Mouse (Mus musculus) bone marrow, adult 2 months (tissue): ENCODE results near the gene Otud7b. TPM values are rescaled to one million over a fixed set of nuclear protein-coding genes. Genes with fewer than 3 reads are reported as not detected.

Experiments
- H3K27ac ChIP-seq: fragments of 200-500 bp; 2 replicates; pipeline ENCODE4 v1.5.1; 2012; ENCODE audit warnings: low read depth, mild to moderate bottlenecking, control low read depth, inconsistent platforms, low read length; ENCODE audit not compliant: control insufficient read depth, poor library complexity, insufficient read depth
- H3K4me1 ChIP-seq: fragments of 200-500 bp; 2 replicates; pipeline ENCODE4 v1.6.1; 2011; ENCODE audit warnings: low read length; ENCODE audit not compliant: control insufficient read depth, insufficient read depth
- H3K4me3 ChIP-seq: fragments of 200-500 bp; replicated peaks from 2 replicates; pipeline ENCODE3; 2011; ENCODE audit warnings: mild to moderate bottlenecking, low read depth, low read length, control low read depth; ENCODE audit not compliant: control insufficient read depth
- CTCF ChIP-seq: fragments of 200-500 bp; IDR thresholded peaks from 2 replicates; pipeline ENCODE4 v1.5.1; 2011; ENCODE audit warnings: low read length, control low read depth; ENCODE audit not compliant: control insufficient read depth, insufficient read depth
- POLR2A ChIP-seq: fragments of 200-500 bp; IDR thresholded peaks from 2 replicates; pipeline ENCODE4 v1.6.1; 2011; ENCODE audit warnings: low read depth, mild to moderate bottlenecking, control low read depth, low read length, borderline replicate concordance; ENCODE audit not compliant: control insufficient read depth
- WGBS: fragments of 180-500 bp; shearing (Covaris S2); methylation state at CpG from one replicate; pipeline ENCODE4 v1.1.7; 2018; 5-methylcytosine and 5-hydroxymethylcytosine counted together
- polyA plus RNA-seq: library from polyadenylated mRNA; stranded (reverse); fragments of >200 nt; gene quantifications from 2 replicates; pipeline ENCODE4 v1.2.4, GENCODE M21; 2011; ENCODE audit warnings: low replicate concordance; ENCODE audit not compliant: missing spikeins, insufficient read depth, insufficient read length

Gene Otud7b
- polyA plus RNA-seq, 1 experiment, result 22.2 TPM

DNA sequence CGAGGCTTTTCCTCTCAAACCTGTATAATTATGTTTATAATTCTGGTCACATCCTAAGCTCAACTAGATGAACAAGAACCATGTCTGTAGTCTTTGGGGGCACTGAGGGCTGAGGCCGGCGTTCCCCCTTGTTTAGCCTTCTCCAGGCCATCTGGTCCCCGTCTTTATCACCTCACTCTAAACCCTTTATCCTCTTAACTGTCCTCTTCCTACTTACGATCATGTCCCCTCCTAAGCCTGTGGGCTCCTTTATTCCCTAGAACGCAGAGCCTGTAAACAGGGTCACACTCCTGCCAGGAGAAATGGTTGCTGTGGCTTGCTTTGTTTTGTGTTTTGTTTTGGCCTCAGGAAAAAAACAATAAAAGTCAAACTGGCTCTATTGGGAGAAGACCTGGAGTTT is 12.4 kb upstream of the Otud7b start:
- H3K4me1 ChIP-seq, result no peaks in the 10 kb centered on the region
- H3K27ac ChIP-seq, result no peak overlapping the region
- TF ChIP-seq CTCF (no peak), POLR2A (no peak)
- WGBS, result 90% methylated on average over 6 of the region's 6 CpGs
- no peak overlapping the region for H3K4me3 ChIP-seq

DNA sequence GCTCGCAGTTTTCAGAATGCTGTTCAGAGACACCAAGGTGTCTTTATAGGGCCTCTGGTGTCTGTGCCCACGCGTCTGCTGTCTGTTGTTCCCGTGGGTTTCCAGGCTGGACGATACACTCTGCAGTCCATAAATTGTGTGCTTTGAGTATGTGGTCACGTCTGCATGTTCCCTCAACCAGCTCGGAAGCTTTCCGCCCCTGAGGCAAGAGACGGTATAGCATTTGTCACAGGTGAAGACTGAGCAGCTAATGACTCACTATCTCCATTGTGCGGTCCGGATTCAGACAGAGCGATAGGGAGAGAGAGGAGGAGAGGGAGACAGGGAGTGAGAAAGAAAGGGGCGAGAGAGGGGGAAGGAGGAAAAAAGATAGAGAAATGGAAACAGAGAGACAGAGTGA is 10.8 kb upstream of the Otud7b start:
- H3K4me1 ChIP-seq, result no peaks in the 10 kb centered on the region
- no peak overlapping the region for H3K4me3 ChIP-seq
- H3K27ac ChIP-seq, result no peak overlapping the region
- TF ChIP-seq POLR2A (no peak), CTCF (no peak)
- WGBS, result 84% methylated on average over 13 of the region's 13 CpGs

GRCm38 (mm10) chr3:96094203-96094602 is 10.1 kb upstream of the Otud7b start:
- no peak overlapping the region for H3K4me3 ChIP-seq
- 81% methylated on average over 13 of the region's 13 CpGs for WGBS
- no peak overlapping the region for H3K27ac ChIP-seq
- no peaks in the 10 kb centered on the region; the same call in 1 of the 2 replicates for H3K4me1 ChIP-seq
- TF ChIP-seq POLR2A, result no peak
- TF ChIP-seq CTCF, result no peak

GRCm38 (mm10) chr3:96098168-96098567 is 6.2 kb upstream of the Otud7b start:
- TF ChIP-seq CTCF (no peak), POLR2A (no peak)
- Histone ChIP-seq H3K4me3 (no peak overlapping the region), H3K4me1 (no peaks in the 10 kb centered on the region; the same call in 1 of the 2 replicates), H3K27ac (no peak overlapping the region)
- WGBS, result 16% methylated on average over 4 of the region's 4 CpGs

- TF ChIP-seq POLR2A, result no peak
- TF ChIP-seq CTCF, result no peak
- H3K4me3 ChIP-seq, result no peak overlapping the region
- H3K27ac ChIP-seq, result no peak overlapping the region
- no peaks in the 10 kb centered on the region; the same call in 1 of the 2 replicates for H3K4me1 ChIP-seq
- 28% methylated on average over 7 of the region's 7 CpGs for WGBS
Observed at GRCm38 (mm10) chr3:96098616-96099267, 5.6 kb upstream of the Otud7b start.

- TF ChIP-seq POLR2A (no peak), CTCF (no peak)
- H3K4me3 ChIP-seq, result peak overlapping the region; percentile 55
- H3K4me1 ChIP-seq, result no peaks in the 10 kb centered on the region; the same call in 1 of the 2 replicates
- 36% methylated on average over 14 of the region's 14 CpGs for WGBS
- no peak overlapping the region for H3K27ac ChIP-seq
Observed at GRCm38 (mm10) chr3:96102100-96102872, 2.0 kb upstream of the Otud7b start.

DNA sequence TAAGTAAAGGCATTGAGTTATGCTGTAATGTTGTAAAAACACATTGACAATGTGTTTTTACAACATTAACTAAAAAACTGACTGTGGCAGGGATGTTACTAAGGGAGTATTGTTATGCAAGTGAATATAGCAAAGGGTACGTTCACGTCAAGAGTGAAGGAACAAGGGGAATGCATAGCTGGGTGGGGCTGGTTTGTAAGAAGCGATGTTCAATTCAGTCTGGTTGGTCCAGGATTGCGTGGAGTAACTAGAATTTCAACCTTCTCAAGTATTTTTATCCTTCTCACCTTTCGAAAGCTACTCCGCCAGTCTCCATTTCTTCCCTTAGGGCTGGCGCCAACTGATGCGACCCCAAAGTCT is 446 bp upstream of the Otud7b start:
- TF ChIP-seq POLR2A, result no peak
- no peak for TF ChIP-seq CTCF
- WGBS, result 5% methylated on average over 8 of the region's 8 CpGs
- H3K4me1 ChIP-seq, result no peaks in the 10 kb centered on the region; the same call in 1 of the 2 replicates

GRCm38 (mm10) chr3:96105232-96105747 is 963 bp downstream of the Otud7b start:
- peak overlapping the region; percentile 84 for H3K4me3 ChIP-seq
- 2% methylated on average over 10 of the region's 10 CpGs for WGBS
- TF ChIP-seq POLR2A (no peak), CTCF (no peak)
- peak overlapping the region; percentile 93; the same call in 1 of the 2 replicates for H3K27ac ChIP-seq
- H3K4me1 ChIP-seq, result no peaks in the 10 kb centered on the region; the same call in 1 of the 2 replicates

More for the DNA sequence above, 446 bp upstream of the Otud7b start:
- peak overlapping the region; percentile 68 for H3K27ac ChIP-seq
- H3K4me3 ChIP-seq, result peak overlapping the region; percentile 87
